Mouse (Mus musculus) lung, adult 2 months (tissue): ENCODE data around the gene Mansc1. TPM values are rescaled to one million over a fixed set of nuclear protein-coding genes. Genes with fewer than 3 reads are reported as not detected.

Experiments used
- DNase-seq: peaks from one replicate; pipeline ENCODE4 v3.0.0; 2022
- H3K4me1 ChIP-seq: fragments of 200-500 bp; 2 replicates; pipeline ENCODE4 v1.6.1; 2011; ENCODE audit warnings: low read length; ENCODE audit not compliant: control insufficient read depth, insufficient read depth
- H3K4me3 ChIP-seq: fragments of 200-500 bp; replicated peaks from 2 replicates; pipeline ENCODE3; 2011; ENCODE audit warnings: low read depth, mild to moderate bottlenecking, control low read depth, low read length; ENCODE audit errors: extremely low read depth
- CTCF ChIP-seq: fragments of 200-500 bp; IDR thresholded peaks from 2 replicates; pipeline ENCODE4 v1.5.1; 2011; ENCODE audit warnings: mild to moderate bottlenecking, low read length, control low read depth; ENCODE audit not compliant: insufficient read depth
- POLR2A ChIP-seq: fragments of 200-500 bp; IDR thresholded peaks from 2 replicates; pipeline ENCODE4 v1.6.1; 2011; ENCODE audit warnings: low read depth, mild to moderate bottlenecking, control low read depth, low read length, borderline replicate concordance; ENCODE audit errors: extremely low read depth
- WGBS: fragments of 180-500 bp; shearing (Covaris S2); methylation state at CpG from one replicate; pipeline ENCODE4 v1.1.7; 2018; 5-methylcytosine and 5-hydroxymethylcytosine counted together
- polyA plus RNA-seq: library from polyadenylated mRNA; depleted of rRNA; stranded (reverse); fragments of >200 nt; gene quantifications from 2 replicates; pipeline ENCODE4 v1.2.3, GENCODE M21; 2012

The Mansc1 gene
- polyA plus RNA-seq, 1 experiment: 11.8 TPM

- WGBS: 98% methylated on average over 2 of the region's 2 CpGs
Observed at GRCm38 (mm10) chr6:134584616-134585015, 47.7 kb downstream of the Mansc1 start.

GRCm38 (mm10) chr6:134582110-134582509 is 50.2 kb downstream of the Mansc1 start:
- no peak for TF ChIP-seq CTCF
- no peak for TF ChIP-seq POLR2A
- WGBS: 76% methylated on average over 5 of the region's 5 CpGs
- no peak for DNase-seq
- Histone ChIP-seq H3K4me3 (no peak overlapping the region), H3K4me1 (no peaks in the 10 kb centered on the region)

More at GRCm38 (mm10) chr6:134584616-134585015, 47.7 kb downstream of the Mansc1 start:
- DNase-seq: no peak
- TF ChIP-seq CTCF (no peak), POLR2A (no peak)
- no peak overlapping the region for H3K4me3 ChIP-seq
- no peaks in the 10 kb centered on the region for H3K4me1 ChIP-seq

DNA sequence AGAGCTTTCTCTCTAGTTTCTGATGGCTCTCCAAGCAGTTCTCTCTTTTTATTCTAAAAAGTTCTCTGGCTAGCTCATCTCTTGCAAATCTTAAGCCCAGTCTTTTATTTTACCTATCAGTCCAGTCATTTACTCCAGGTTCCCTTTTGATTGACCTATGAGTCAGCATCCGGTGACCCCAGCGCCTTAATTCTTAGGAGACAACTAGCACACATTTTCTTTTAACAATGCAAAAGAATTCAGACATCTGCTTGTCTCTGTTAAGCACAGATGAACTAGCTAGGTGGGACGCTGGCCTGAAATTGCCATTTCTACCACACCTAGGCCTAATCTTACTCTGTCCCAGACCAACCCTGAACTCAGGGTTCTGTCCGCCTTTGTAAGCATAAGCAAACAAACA is 52.8 kb downstream of the Mansc1 start:
- no peak for TF ChIP-seq CTCF
- 93% methylated on average over 4 of the region's 4 CpGs for WGBS
- Histone ChIP-seq H3K4me1 (peaks cover 9% of the 10 kb centered on the region), H3K4me3 (no peak overlapping the region)
- DNase-seq: no peak

- 61% methylated on average over 6 of the region's 6 CpGs for WGBS
- Histone ChIP-seq H3K4me1 (peaks cover 11% of the 10 kb centered on the region), H3K4me3 (no peak overlapping the region)
- DNase-seq: no peak
- no peak for TF ChIP-seq POLR2A
- no peak for TF ChIP-seq CTCF
Observed at GRCm38 (mm10) chr6:134578039-134578438, 54.2 kb downstream of the Mansc1 start.

DNA sequence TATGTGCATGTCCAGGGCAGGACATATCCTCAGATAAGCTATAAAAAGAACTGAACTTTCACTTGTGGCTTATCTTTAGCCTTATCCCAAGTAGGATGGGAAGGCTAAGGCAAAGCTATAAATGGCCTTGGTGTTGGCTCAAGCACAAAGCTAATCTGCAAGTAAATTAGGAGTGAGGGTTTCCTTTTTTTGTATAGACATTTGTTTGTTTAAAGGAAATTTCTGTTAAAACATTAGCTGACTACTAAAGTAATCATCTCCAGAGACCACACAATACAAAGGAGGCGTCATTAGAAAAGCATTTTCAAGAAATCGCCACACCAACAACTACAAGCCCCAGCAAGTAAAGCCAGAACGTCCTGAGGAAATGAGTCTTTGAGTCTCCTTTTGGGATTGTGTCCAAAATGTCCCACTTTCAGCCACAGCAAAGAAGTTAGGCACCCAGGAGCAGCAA is 57.0 kb downstream of the Mansc1 start:
- H3K4me3 ChIP-seq: no peak overlapping the region
- DNase-seq: no peak
- WGBS: 30% methylated on average over 3 of the region's 3 CpGs
- no peak for TF ChIP-seq CTCF
- no peak for TF ChIP-seq POLR2A
- H3K4me1 ChIP-seq: peaks cover 11% of the 10 kb centered on the region

- TF ChIP-seq POLR2A (no peak), CTCF (no peak)
- H3K4me1 ChIP-seq: peaks cover 2% of the 10 kb centered on the region
- no peak for DNase-seq
- H3K4me3 ChIP-seq: no peak overlapping the region
- 84% methylated on average over 5 of the region's 5 CpGs for WGBS
Observed at GRCm38 (mm10) chr6:134567986-134568556, 64.2 kb downstream of the Mansc1 start.

DNA sequence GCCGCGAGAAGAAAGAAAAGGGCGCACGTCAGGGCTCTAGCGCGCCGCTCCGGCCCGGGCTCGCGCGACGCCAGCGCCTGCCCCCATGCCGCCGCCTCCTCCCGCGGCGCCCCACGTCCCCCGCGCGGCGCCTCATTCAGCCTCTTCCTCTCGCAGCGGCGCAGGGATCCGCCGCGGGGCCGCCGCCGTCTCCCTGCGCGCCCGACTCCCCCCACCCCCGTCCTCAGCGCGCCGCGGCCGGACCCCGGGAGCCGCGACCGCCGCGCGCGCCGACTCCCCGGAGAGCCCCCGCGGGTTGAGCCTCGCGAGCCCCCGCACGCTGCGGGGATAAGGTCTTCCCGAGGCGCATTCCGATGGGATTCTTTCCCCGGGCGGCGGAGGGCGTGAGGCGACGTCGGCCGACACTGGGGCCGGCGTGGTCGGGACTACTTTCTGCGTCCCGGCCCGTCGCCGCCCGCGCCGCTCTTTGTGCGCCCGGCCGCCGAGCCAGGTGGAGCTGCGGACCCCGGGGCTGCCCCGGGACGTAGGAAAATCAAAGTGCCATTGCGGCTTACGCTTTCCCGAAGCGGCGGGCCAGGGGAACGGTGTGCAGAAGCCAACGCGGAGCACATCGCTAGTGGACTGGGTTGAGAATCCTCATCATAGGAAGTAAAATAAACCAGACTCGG is 65.3 kb downstream of the Mansc1 start, which contains the start of gene Lrp6:
Lrp6 (minus strand) TSS at position 148 of the 668 bp plus-strand sequence.
- Histone ChIP-seq H3K4me3 (peak within 1 kb of the TSS; percentile 86), H3K4me1 (peaks cover 4% of the 10 kb centered on the region)
- WGBS: under 1% methylated on average over 81 of the region's 99 CpGs
- peak; percentile 71 for TF ChIP-seq POLR2A
- TF ChIP-seq CTCF: no peak
- DNase-seq: peak; percentile 81

- H3K4me3 ChIP-seq: peak overlapping the region; percentile 69
- H3K4me1 ChIP-seq: peaks cover 4% of the 10 kb centered on the region
- no peak for DNase-seq
- WGBS: under 1% methylated on average over 38 of the region's 64 CpGs
- TF ChIP-seq POLR2A (no peak), CTCF (no peak)
Observed at GRCm38 (mm10) chr6:134566248-134566817, 66.0 kb downstream of the Mansc1 start.

- WGBS: 3% methylated on average over 19 of the region's 19 CpGs
- H3K4me1 ChIP-seq: peaks cover 4% of the 10 kb centered on the region
- TF ChIP-seq POLR2A: no peak
- no peak for TF ChIP-seq CTCF
- peak overlapping the region; percentile 69 for H3K4me3 ChIP-seq
- peak; percentile 50 for DNase-seq
Observed at GRCm38 (mm10) chr6:134565606-134566247, 66.6 kb downstream of the Mansc1 start.
